Mouse (Mus musculus) heart, postnatal 36 days (tissue): ENCODE data around the gene Tmem37. TPM values are rescaled to one million over a fixed set of nuclear protein-coding genes. Genes with fewer than 3 reads are reported as not detected.
A peak's percentile ranks its signal among the peaks of the same experiment; 100 is the strongest.

Experiments used
- DNase-seq, 2 experiments: peaks; one replicate each; pipeline ENCODE4 v3.0.0; 2021 to 2022
- intact Hi-C: fragments of 180-260 bp; cut with DNase I; formaldehyde crosslinking; loops from one replicate; pipeline ENCODE4 v1.15.1; 2025
- total RNA-seq, 2 experiments: library from RNA; stranded (reverse); gene quantifications; 2 replicates each; pipeline ENCODE4 v1.2.3; 2021

Tmem37 gene
- total RNA-seq: 1 to 10 TPM; 5.4 to 8.8 TPM

GRCm38 (mm10) chr1:120073519-120074306 is at the start of gene Tmem37:
Tmem37 (minus strand) TSS chr1:120074074.
- peak; percentile 71 to 75 for DNase-seq
- intact Hi-C loops: no loop called here

GRCm38 (mm10) chr1:120122634-120123383 is 48.9 kb upstream of the Tmem37 start:
- intact Hi-C loops: loop anchor here (5.0 kb wide), 2 partner anchors 286 to 1204 kb away; partner anchors contain the start of gene Ptpn4
- no peak for DNase-seq

- intact Hi-C loops: loop anchor here (2.0 to 5.0 kb wide), 3 partner anchors 23 to 1205 kb away; partner anchors contain the start of gene Ptpn4
- DNase-seq: no peak
Measured at GRCm38 (mm10) chr1:120121930-120122530, 48.2 kb upstream of the Tmem37 start.

- intact Hi-C loops: loop anchor here (2.0 to 5.0 kb wide), 3 partner anchors 22 to 1206 kb away; partner anchors contain the start of gene Ptpn4
- DNase-seq: peak; percentile 96
Measured at GRCm38 (mm10) chr1:120120969-120121811, 47.3 kb upstream of the Tmem37 start, which contains the start of the genes Dbi and 3110009E18Rik. Dbi (minus strand) TSS chr1:120121078. 3110009E18Rik (plus strand) TSS chr1:120121187.

GRCm38 (mm10) chr1:120120141-120120968 is 46.5 kb upstream of the Tmem37 start:
- intact Hi-C loops: loop anchor here (2.0 to 5.0 kb wide), 3 partner anchors 22 to 1207 kb away; partner anchors contain the start of gene Ptpn4

GRCm38 (mm10) chr1:120119389-120119788 is 45.5 kb upstream of the Tmem37 start:
- DNase-seq: no peak
- intact Hi-C loops: no loop called here

More at GRCm38 (mm10) chr1:120120141-120120968, 46.5 kb upstream of the Tmem37 start:
- DNase-seq: peak; percentile 53 to 72

- DNase-seq: no peak
- intact Hi-C loops: no loop called here
Measured at GRCm38 (mm10) chr1:120118854-120119253, 45.0 kb upstream of the Tmem37 start.

GRCm38 (mm10) chr1:120116106-120116505 is 42.2 kb upstream of the Tmem37 start:
- intact Hi-C loops: no loop called here
- no peak for DNase-seq

GRCm38 (mm10) chr1:120115671-120116081 is 41.8 kb upstream of the Tmem37 start:
- peak; percentile 76 to 77 for DNase-seq
- intact Hi-C loops: no loop called here

GRCm38 (mm10) chr1:120112251-120113187 is 38.6 kb upstream of the Tmem37 start:
- no peak for DNase-seq
- intact Hi-C loops: no loop called here

GRCm38 (mm10) chr1:120111766-120112165 is 37.9 kb upstream of the Tmem37 start:
- intact Hi-C loops: no loop called here

GRCm38 (mm10) chr1:120109741-120110432 is 36.0 kb upstream of the Tmem37 start:
- no peak for DNase-seq

More at GRCm38 (mm10) chr1:120111766-120112165, 37.9 kb upstream of the Tmem37 start:
- no peak for DNase-seq

GRCm38 (mm10) chr1:120105556-120105959 is 31.7 kb upstream of the Tmem37 start:
- DNase-seq: no peak
- intact Hi-C loops: no loop called here

More at GRCm38 (mm10) chr1:120109741-120110432, 36.0 kb upstream of the Tmem37 start:
- intact Hi-C loops: no loop called here

GRCm38 (mm10) chr1:120101227-120101609 is 27.3 kb upstream of the Tmem37 start:
- DNase-seq: no peak
- intact Hi-C loops: no loop called here

GRCm38 (mm10) chr1:120100456-120101226 is 26.8 kb upstream of the Tmem37 start:
- no peak for DNase-seq
- intact Hi-C loops: no loop called here

GRCm38 (mm10) chr1:120099483-120099882 is 25.6 kb upstream of the Tmem37 start:
- intact Hi-C loops: loop anchor here (2.0 to 10.0 kb wide), 3 partner anchors 21 to 275 kb away; partner anchors contain the start of genes 3110009E18Rik and Dbi
- no peak for DNase-seq
